Mouse (Mus musculus): ENCODE measurements at regions not wholly inside any gene's neighbourhood (a gene's known extent, or its start where the extent isn't known, plus 50 kb on each side); places are given as distances from the start of the nearest gene placed in this dataset.

- 30% methylated on average over 17 of the region's 17 CpGs for WGBS
- DNase-seq (peak; percentile 70), ATAC-seq (ENCODE audit: insufficient read depth) (peak; percentile 69)
- Histone ChIP-seq H3K4me2 (peak overlapping the region; percentile 48), H3K36me3 (ENCODE audit: insufficient read depth) (no peaks in the 10 kb centered on the region), H3K9ac (peak overlapping the region; percentile 44), H3K4me1 (ENCODE audit: insufficient read depth) (peaks cover 15% of the 10 kb centered on the region), H3K9me3 (ENCODE audit: low read depth, low read length) (no peaks in the 10 kb centered on the region), H3K4me3 (ENCODE audit: low read depth, low read length) (no peak overlapping the region), H3K27ac (ENCODE audit: low read depth) (peak overlapping the region; percentile 94), H3K27me3 (ENCODE audit: insufficient read depth, low read length) (no peaks in the 10 kb centered on the region)
- TF ChIP-seq CTCF (IDR thresholded peaks at IDR 0.05; ENCODE audit: low read depth) = no peak
Measured at GRCm38 (mm10) chr13:37468304-37469178, 123.5 kb downstream of the Ly86 start.

- TF ChIP-seq CTCF (IDR thresholded peaks at IDR 0.05; ENCODE audit: low read depth) = no peak
Measured at GRCm38 (mm10) chr13:37470230-37470907, 125.4 kb downstream of the Ly86 start.

GRCm38 (mm10) chr13:37473359-37473758 lies 128.4 kb downstream of the Ly86 start:
- H3K27ac ChIP-seq (ENCODE audit: low read depth) = no peak overlapping the region

More at GRCm38 (mm10) chr13:37470230-37470907, 125.4 kb downstream of the Ly86 start:
- no peak for ATAC-seq (ENCODE audit: insufficient read depth)
- 32% methylated on average over 11 of the region's 11 CpGs for WGBS
- H3K9me3 ChIP-seq (ENCODE audit: low read depth, low read length) = no peaks in the 10 kb centered on the region
- no peak overlapping the region for H3K4me2 ChIP-seq
- no peaks in the 10 kb centered on the region for H3K36me3 ChIP-seq (ENCODE audit: insufficient read depth)
- no peak for DNase-seq
- H3K27me3 ChIP-seq (ENCODE audit: insufficient read depth, low read length) = no peaks in the 10 kb centered on the region
- no peak overlapping the region for H3K9ac ChIP-seq
- H3K4me1 ChIP-seq (ENCODE audit: insufficient read depth) = peaks cover 15% of the 10 kb centered on the region
- H3K27ac ChIP-seq (ENCODE audit: low read depth) = 0 out of 2 replicates have a peak overlapping the region, but pooled peaks have one; percentile 18
- no peak overlapping the region for H3K4me3 ChIP-seq (ENCODE audit: low read depth, low read length)

GRCm38 (mm10) chr13:37475804-37476203 lies 130.8 kb downstream of the Ly86 start:
- DNase-seq = no peak
- Histone ChIP-seq H3K9ac (no peak overlapping the region), H3K4me3 (ENCODE audit: low read depth, low read length) (no peak overlapping the region), H3K4me1 (ENCODE audit: insufficient read depth) (peaks cover 26% of the 10 kb centered on the region), H3K9me3 (ENCODE audit: low read depth, low read length) (no peaks in the 10 kb centered on the region), H3K4me2 (no peak overlapping the region), H3K27me3 (ENCODE audit: insufficient read depth, low read length) (no peaks in the 10 kb centered on the region), H3K27ac (ENCODE audit: low read depth) (peak overlapping the region; percentile 89; the same call in 1 of the 2 replicates), H3K36me3 (ENCODE audit: insufficient read depth) (no peaks in the 10 kb centered on the region)
- ATAC-seq (ENCODE audit: insufficient read depth) = no peak
- 59% methylated on average over 3 of the region's 3 CpGs for WGBS
- TF ChIP-seq CTCF (IDR thresholded peaks at IDR 0.05; ENCODE audit: low read depth) = no peak

More at GRCm38 (mm10) chr13:37473359-37473758, 128.4 kb downstream of the Ly86 start:
- Histone ChIP-seq H3K4me3 (ENCODE audit: low read depth, low read length) (no peak overlapping the region), H3K9me3 (ENCODE audit: low read depth, low read length) (no peaks in the 10 kb centered on the region), H3K27me3 (ENCODE audit: insufficient read depth, low read length) (no peaks in the 10 kb centered on the region), H3K36me3 (ENCODE audit: insufficient read depth) (no peaks in the 10 kb centered on the region), H3K4me2 (no peak overlapping the region), H3K9ac (no peak overlapping the region), H3K4me1 (ENCODE audit: insufficient read depth) (peaks cover 33% of the 10 kb centered on the region)
- 39% methylated on average over 1 of the region's 1 CpGs for WGBS
- TF ChIP-seq CTCF (IDR thresholded peaks at IDR 0.05; ENCODE audit: low read depth) = no peak
- ATAC-seq (ENCODE audit: insufficient read depth) (no peak), DNase-seq (peak; percentile 40)

GRCm38 (mm10) chr13:37476256-37477053 lies 131.4 kb downstream of the Ly86 start:
- H3K4me1 ChIP-seq (ENCODE audit: insufficient read depth) = peaks cover 26% of the 10 kb centered on the region
- DNase-seq (no peak), ATAC-seq (ENCODE audit: insufficient read depth) (no peak)
- H3K4me2 ChIP-seq = peak overlapping the region; percentile 58; the same call in 1 of the 2 replicates
- TF ChIP-seq CTCF (IDR thresholded peaks at IDR 0.05; ENCODE audit: low read depth) = no peak
- no peaks in the 10 kb centered on the region for H3K9me3 ChIP-seq (ENCODE audit: low read depth, low read length)
- peak overlapping the region; percentile 89 for H3K27ac ChIP-seq (ENCODE audit: low read depth)
- 46% methylated on average over 13 of the region's 13 CpGs for WGBS
- no peak overlapping the region for H3K4me3 ChIP-seq (ENCODE audit: low read depth, low read length)
- H3K27me3 ChIP-seq (ENCODE audit: insufficient read depth, low read length) = no peaks in the 10 kb centered on the region
- no peaks in the 10 kb centered on the region for H3K36me3 ChIP-seq (ENCODE audit: insufficient read depth)
- H3K9ac ChIP-seq = no peak overlapping the region

GRCm38 (mm10) chr13:37477342-37477741 lies 132.3 kb downstream of the Ly86 start:
- Histone ChIP-seq H3K4me1 (ENCODE audit: insufficient read depth) (peaks cover 32% of the 10 kb centered on the region), H3K27me3 (ENCODE audit: insufficient read depth, low read length) (no peaks in the 10 kb centered on the region), H3K27ac (ENCODE audit: low read depth) (peak overlapping the region; percentile 89), H3K36me3 (ENCODE audit: insufficient read depth) (no peaks in the 10 kb centered on the region), H3K9ac (peak overlapping the region; percentile 26; the same call in 1 of the 2 replicates), H3K4me2 (peak overlapping the region; percentile 58), H3K9me3 (ENCODE audit: low read depth, low read length) (no peaks in the 10 kb centered on the region), H3K4me3 (ENCODE audit: low read depth, low read length) (0 out of 2 replicates have a peak overlapping the region, but pooled peaks have one; percentile 12)
- ATAC-seq (ENCODE audit: insufficient read depth) (peak; percentile 25; the same call in 1 of the 2 replicates), DNase-seq (no peak)
- no peak for TF ChIP-seq CTCF (IDR thresholded peaks at IDR 0.05; ENCODE audit: low read depth)
- 21% methylated on average over 6 of the region's 6 CpGs for WGBS
